Mouse (Mus musculus): ENCODE measurements around the gene Adgre5.

Adgre5 gene

DNA sequence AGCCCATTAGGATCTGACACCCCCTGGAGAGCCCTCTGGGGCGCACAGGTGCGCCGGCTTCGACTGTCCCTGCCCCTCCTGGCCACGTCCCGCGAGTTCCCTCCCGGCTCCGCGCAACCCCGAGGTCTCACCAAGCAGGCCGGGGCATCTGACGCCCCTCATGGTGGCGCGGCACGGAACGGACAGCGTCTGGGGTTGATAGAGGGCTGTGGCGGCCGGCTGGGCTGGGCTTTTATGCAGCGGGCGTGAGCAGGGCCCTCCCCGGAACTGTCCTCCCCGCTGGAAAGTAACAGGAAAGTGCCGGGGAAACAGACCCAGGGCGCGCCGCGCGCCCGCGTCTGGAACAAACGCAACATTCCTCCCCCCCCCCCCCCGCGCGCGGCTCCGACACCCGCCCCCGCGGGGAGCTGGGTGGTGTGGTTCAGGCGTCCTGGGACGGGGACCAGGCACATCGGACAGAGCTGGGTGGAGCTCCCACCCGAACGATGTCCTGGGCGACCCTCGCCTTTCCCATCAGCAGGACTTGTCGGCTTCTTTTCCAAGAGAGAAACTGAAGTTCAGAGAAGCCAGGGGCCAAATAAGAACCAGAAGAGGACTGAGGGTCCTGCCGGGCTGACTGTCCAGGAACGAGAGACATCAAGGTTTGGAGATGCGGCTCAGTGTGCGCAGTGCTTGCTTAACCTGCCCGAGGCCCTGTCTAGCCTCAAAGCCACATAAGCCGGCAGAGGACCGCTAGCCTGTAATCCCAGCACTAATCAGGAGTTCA lies at the start of gene Adgre5:
Gene Adgre5 (minus strand): TSS at position 351 of the 766 bp plus-strand sequence.
- DNase-seq: peak; percentile 60 to 69

DNA sequence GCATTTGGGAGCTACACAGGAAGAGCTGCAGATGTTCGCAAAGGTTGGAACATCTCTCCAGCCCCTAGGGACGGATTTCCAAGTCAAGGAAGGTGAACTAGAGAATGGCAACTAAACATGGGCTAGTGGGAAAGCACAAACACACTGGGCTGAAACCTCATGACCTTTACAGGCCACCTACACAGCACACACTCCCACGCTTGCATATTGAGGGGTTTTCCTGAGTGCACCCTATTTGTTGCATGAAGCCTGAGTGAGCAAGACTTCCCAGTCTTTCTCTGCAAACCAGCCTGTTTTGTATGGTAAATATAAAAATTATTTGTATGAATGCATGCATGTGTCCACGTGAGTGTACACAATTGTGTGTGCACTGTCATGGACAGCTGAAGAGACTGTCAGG lies 48.7 kb upstream of the Adgre5 start:
- DNase-seq: no peak

- no peak for DNase-seq
Observed at GRCm38 (mm10) chr8:83785046-83785445, 43.9 kb upstream of the Adgre5 start.

GRCm38 (mm10) chr8:83782832-83783558 lies 41.9 kb upstream of the Adgre5 start:
- DNase-seq: peak; percentile 70 to 72

- no peak for DNase-seq
Observed at GRCm38 (mm10) chr8:83779610-83780009, 38.5 kb upstream of the Adgre5 start.

DNA sequence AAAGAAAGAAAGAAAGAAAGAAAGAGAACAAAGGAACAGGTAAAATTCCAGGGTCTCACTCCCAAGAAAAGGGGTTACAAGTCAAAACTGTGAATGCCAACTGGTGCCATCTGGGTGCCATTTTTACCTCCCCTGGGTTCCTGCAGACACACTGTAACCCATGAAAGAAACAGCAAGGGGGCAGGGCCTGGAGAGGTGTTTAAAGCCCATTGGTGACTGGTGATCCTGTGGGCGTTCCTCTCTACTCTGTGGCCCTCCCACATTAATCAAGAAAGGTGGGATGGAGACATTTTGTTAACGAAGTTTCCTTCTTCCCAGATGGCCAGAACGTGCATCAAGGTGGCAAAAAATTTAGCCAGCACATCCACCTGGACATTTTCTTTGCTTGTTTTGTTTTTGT lies 36.9 kb upstream of the Adgre5 start:
- DNase-seq: no peak

- DNase-seq: no peak
Observed at GRCm38 (mm10) chr8:83776632-83777031, 35.5 kb upstream of the Adgre5 start.

- DNase-seq: no peak
Observed at GRCm38 (mm10) chr8:83774221-83774620, 33.1 kb upstream of the Adgre5 start.

DNA sequence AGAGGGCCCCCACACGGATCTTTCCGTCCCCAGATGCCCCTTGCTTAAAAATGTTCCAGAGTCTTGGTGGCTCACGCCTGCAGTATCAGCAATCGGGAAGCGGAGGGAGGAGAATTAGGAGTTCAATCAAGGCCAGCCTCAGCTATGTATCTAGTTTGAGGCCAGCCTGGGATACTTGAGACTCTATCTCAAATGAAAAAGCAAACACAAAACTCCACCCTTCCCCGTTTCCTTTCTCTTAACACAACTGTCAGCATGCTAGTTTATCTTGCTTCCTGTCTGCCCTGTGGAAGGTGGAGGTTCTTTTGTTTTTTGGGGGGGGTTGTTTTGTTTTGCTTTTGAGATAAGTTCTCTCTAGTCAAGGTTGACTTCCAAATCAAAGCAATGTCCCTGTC lies 32.3 kb upstream of the Adgre5 start:
- DNase-seq: no peak

- peak; percentile 25 to 57 for DNase-seq
Observed at GRCm38 (mm10) chr8:83772701-83773451, 31.8 kb upstream of the Adgre5 start.

- no peak for DNase-seq
Observed at GRCm38 (mm10) chr8:83771791-83772190, 30.7 kb upstream of the Adgre5 start.

DNA sequence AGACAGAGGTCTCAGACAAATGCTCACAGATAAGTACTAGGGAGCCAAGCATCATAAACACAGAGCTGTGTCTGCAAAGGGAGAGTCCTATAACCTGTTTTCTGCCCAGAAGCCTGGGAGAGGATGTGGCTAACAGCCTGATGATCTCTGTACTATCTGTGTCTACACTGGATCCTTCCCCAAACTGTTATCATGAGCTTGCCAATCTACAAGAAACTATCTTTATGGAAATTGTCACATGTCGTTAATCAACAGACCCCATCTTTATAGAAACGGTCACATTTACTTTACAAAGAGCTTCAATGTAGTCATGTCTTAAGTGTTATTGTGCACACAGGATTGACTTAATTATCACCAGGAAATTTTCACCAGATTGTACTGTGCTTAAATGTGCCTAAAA lies 29.5 kb upstream of the Adgre5 start:
- no peak for DNase-seq

- no peak for DNase-seq
Observed at GRCm38 (mm10) chr8:83769720-83770119, 28.6 kb upstream of the Adgre5 start.

- DNase-seq: no peak
Observed at GRCm38 (mm10) chr8:83768526-83768925, 27.4 kb upstream of the Adgre5 start.

DNA sequence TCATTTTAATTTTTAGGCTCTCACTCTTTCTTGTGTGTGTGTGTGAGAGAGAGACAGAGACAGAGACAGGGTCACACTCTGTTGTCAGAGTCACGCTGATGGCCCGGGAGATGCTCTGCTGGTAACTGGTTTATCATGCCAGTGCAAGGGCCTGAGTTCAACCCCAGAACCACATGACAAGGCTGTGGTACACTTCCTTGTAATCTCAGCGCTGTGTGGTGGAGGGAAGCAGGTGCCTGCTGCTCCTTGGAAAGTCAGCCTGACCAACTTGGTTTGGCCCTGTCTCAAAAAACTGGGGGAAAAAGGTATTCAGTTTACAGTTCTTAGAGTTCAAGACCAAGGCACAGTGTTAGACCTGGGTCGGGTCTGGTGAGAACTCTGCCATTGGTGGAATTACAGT lies 26.3 kb upstream of the Adgre5 start:
- DNase-seq: no peak

- DNase-seq: no peak
Observed at GRCm38 (mm10) chr8:83765663-83766062, 24.5 kb upstream of the Adgre5 start.

GRCm38 (mm10) chr8:83764717-83765116 lies 23.6 kb upstream of the Adgre5 start:
- no peak for DNase-seq

DNA sequence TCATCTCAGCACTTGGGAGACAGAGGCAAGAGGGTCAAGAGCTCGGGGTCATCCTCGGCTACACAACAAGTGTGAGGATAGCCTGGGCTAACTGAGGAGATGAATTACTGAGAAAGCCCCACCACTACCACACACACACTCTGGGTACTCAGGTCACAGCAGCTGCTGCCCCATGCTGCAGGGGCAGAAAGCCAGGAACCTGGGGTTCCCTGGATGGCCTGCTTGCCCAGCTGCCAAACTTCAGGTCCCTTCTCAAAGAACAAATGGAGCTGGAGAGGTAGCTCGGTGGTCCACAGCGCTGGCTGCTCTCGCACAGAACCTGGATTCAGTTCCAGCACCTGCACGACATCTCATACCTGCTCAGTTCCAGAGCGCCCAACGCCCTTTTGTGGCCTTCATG lies 23.0 kb upstream of the Adgre5 start:
- DNase-seq: no peak

- no peak for DNase-seq
Observed at GRCm38 (mm10) chr8:83759231-83759759, 18.2 kb upstream of the Adgre5 start.

- DNase-seq: peak in 1 of 2 experiments; percentile 38
Observed at GRCm38 (mm10) chr8:83758298-83758697, 17.2 kb upstream of the Adgre5 start.

- DNase-seq: no peak
Observed at GRCm38 (mm10) chr8:83757084-83757607, 16.0 kb upstream of the Adgre5 start.

GRCm38 (mm10) chr8:83756273-83756672 lies 15.1 kb upstream of the Adgre5 start:
- no peak for DNase-seq

DNA sequence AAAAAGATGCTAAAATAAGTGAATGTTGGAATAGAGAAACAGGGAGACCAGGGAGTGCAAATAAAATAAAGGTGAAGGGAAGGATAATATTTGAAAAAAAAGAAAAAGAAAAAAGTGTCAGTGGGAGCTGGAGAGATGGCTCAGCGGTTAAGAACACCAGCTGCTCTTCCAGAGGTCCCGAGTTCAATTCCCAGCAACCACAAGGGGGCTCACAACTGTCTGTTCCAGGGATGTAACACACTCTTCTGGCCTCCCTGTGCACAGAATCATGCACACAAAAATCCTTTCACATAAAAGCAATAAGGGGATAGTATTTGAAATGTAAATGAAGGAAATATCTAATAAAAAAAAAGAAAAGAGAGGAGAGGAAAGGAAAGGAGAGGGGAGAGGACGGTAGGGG lies 13.0 kb upstream of the Adgre5 start:
- DNase-seq: no peak

Measured in thymus, adult 18-20 months (tissue).